Mouse (Mus musculus) heart, adult 2 months (tissue): ENCODE results near the gene Atp2a3. TPM values are rescaled to one million over a fixed set of nuclear protein-coding genes. Genes with fewer than 3 reads are reported as not detected.

ENCODE experiments used
- DNase-seq, 2 experiments: peaks; one replicate each; pipeline ENCODE4 v3.0.0; 2021
- H3K27ac ChIP-seq: fragments of 200-600 bp; 2 replicates; pipeline ENCODE4 v1.8.1; 2022
- H3K27me3 ChIP-seq: fragments of 200-500 bp; 2 replicates; pipeline ENCODE4 v1.6.1; 2012; ENCODE audit warnings: mild to moderate bottlenecking, low read length, inconsistent platforms, mixed read lengths; ENCODE audit not compliant: control insufficient read depth, insufficient read depth
- H3K36me3 ChIP-seq: fragments of 200-500 bp; 2 replicates; pipeline ENCODE4 v1.6.1; 2012; ENCODE audit warnings: low read length, inconsistent platforms; ENCODE audit not compliant: control insufficient read depth, insufficient read depth
- H3K4me1 ChIP-seq: fragments of 200-500 bp; 2 replicates; pipeline ENCODE4 v1.6.1; 2011; ENCODE audit warnings: low read length; ENCODE audit not compliant: control insufficient read depth, insufficient read depth
- H3K4me3 ChIP-seq: fragments of 200-600 bp; 2 replicates; pipeline ENCODE4 v1.8.1; 2022
- H3K79me2 ChIP-seq: fragments of 200-500 bp; replicated peaks from 2 replicates; pipeline ENCODE4 v1.6.1; 2012; ENCODE audit warnings: mild to moderate bottlenecking, inconsistent platforms, low read length, moderate library complexity, mixed read lengths; ENCODE audit not compliant: control insufficient read depth, insufficient read depth
- H3K9ac ChIP-seq: fragments of 200-500 bp; 2 replicates; pipeline ENCODE4 v1.6.1; 2012; ENCODE audit warnings: low read depth, mild to moderate bottlenecking, control low read depth, inconsistent platforms, low read length, mixed read lengths
- CTCF ChIP-seq: fragments of 200-600 bp; IDR thresholded peaks from 2 replicates; pipeline ENCODE4 v1.8.1; 2022; ENCODE audit warnings: antibody characterized with exemption, mild to moderate bottlenecking, moderate library complexity
- EP300 ChIP-seq: fragments of 200-500 bp; IDR thresholded peaks from 2 replicates; pipeline ENCODE4 v1.6.1; 2011; ENCODE audit warnings: low read depth, low read length, control low read depth; ENCODE audit not compliant: insufficient read depth
- POLR2A ChIP-seq: fragments of 200-500 bp; IDR thresholded peaks from 2 replicates; pipeline ENCODE4 v1.6.1; 2011; ENCODE audit warnings: mild to moderate bottlenecking, low read depth, low read length, control low read depth; ENCODE audit not compliant: insufficient read depth
- WGBS: fragments of 180-500 bp; shearing (Covaris S2); methylation state at CpG from one replicate; pipeline ENCODE4 v1.1.7; 2018; 5-methylcytosine and 5-hydroxymethylcytosine counted together
- intact Hi-C: fragments of 180-260 bp; cut with DNase I; formaldehyde crosslinking; loops from one replicate; pipeline ENCODE4 v1.15.1; 2025
- polyA plus RNA-seq: library from polyadenylated mRNA; depleted of rRNA; stranded (reverse); fragments of >200 nt; gene quantifications from 2 replicates; pipeline ENCODE4 v1.2.3, GENCODE M21; 2012
- total RNA-seq, 2 experiments: library from RNA; stranded (reverse); gene quantifications; 2 replicates each; pipeline ENCODE4 v1.2.3; 2021

Gene Atp2a3
- total and polyA plus RNA-seq, 3 experiments: 10.9 to 17.3 (median 14.5) TPM

- no peak overlapping the region for H3K27ac ChIP-seq
- H3K79me2 ChIP-seq: no peaks in the 10 kb centered on the region
- H3K4me3 ChIP-seq: peak overlapping the region; percentile 50
- no peak overlapping the region for H3K9ac ChIP-seq
- no peak for DNase-seq
- TF ChIP-seq CTCF (no peak), POLR2A (no peak), EP300 (no peak)
- intact Hi-C loops: no loop called here
- H3K4me1 ChIP-seq: peaks cover under 1% of the 10 kb centered on the region
- H3K36me3 ChIP-seq: no peaks in the 10 kb centered on the region
- 31% methylated on average over 15 of the region's 15 CpGs for WGBS
- no peaks in the 10 kb centered on the region for H3K27me3 ChIP-seq
Measured at GRCm38 (mm10) chr11:72960723-72961071, 272 bp upstream of the Atp2a3 start.

GRCm38 (mm10) chr11:72962378-72962777 lies 1.4 kb downstream of the Atp2a3 start:
- DNase-seq: no peak
- no peaks in the 10 kb centered on the region for H3K36me3 ChIP-seq
- no peaks in the 10 kb centered on the region for H3K27me3 ChIP-seq
- no peaks in the 10 kb centered on the region for H3K4me1 ChIP-seq
- H3K79me2 ChIP-seq: no peaks in the 10 kb centered on the region
- no peak overlapping the region for H3K4me3 ChIP-seq
- H3K9ac ChIP-seq: no peak overlapping the region
- no peak for TF ChIP-seq CTCF
- no peak for TF ChIP-seq EP300
- TF ChIP-seq POLR2A: no peak
- H3K27ac ChIP-seq: no peak overlapping the region
- intact Hi-C loops: no loop called here
- WGBS: 87% methylated on average over 2 of the region's 2 CpGs

- Histone ChIP-seq H3K79me2 (no peaks in the 10 kb centered on the region), H3K36me3 (no peaks in the 10 kb centered on the region), H3K27ac (no peak overlapping the region), H3K9ac (no peak overlapping the region), H3K4me1 (no peaks in the 10 kb centered on the region), H3K27me3 (no peaks in the 10 kb centered on the region), H3K4me3 (no peak overlapping the region)
- WGBS: 53% methylated on average over 7 of the region's 7 CpGs
- TF ChIP-seq CTCF: no peak
- no peak for TF ChIP-seq POLR2A
- no peak for TF ChIP-seq EP300
- peak in 1 of 2 experiments; percentile 24 for DNase-seq
- intact Hi-C loops: no loop called here
Measured at GRCm38 (mm10) chr11:72963058-72963788, 2.3 kb downstream of the Atp2a3 start.

GRCm38 (mm10) chr11:72963789-72964294 lies 2.9 kb downstream of the Atp2a3 start:
- Histone ChIP-seq H3K4me3 (no peak overlapping the region), H3K27me3 (no peaks in the 10 kb centered on the region), H3K4me1 (no peaks in the 10 kb centered on the region), H3K79me2 (no peaks in the 10 kb centered on the region), H3K36me3 (no peaks in the 10 kb centered on the region), H3K9ac (no peak overlapping the region), H3K27ac (no peak overlapping the region)
- TF ChIP-seq CTCF (no peak), EP300 (no peak), POLR2A (no peak)
- 78% methylated on average over 3 of the region's 3 CpGs for WGBS
- intact Hi-C loops: no loop called here
- no peak for DNase-seq

GRCm38 (mm10) chr11:72974995-72975503 lies 14.1 kb downstream of the Atp2a3 start:
- no peak overlapping the region for H3K4me3 ChIP-seq
- H3K36me3 ChIP-seq: no peaks in the 10 kb centered on the region
- H3K9ac ChIP-seq: no peak overlapping the region
- WGBS: 82% methylated on average over 13 of the region's 13 CpGs
- H3K79me2 ChIP-seq: no peaks in the 10 kb centered on the region
- intact Hi-C loops: no loop called here
- H3K27ac ChIP-seq: no peak overlapping the region
- TF ChIP-seq EP300 (no peak), CTCF (no peak)
- H3K4me1 ChIP-seq: no peaks in the 10 kb centered on the region
- no peaks in the 10 kb centered on the region for H3K27me3 ChIP-seq
- DNase-seq: no peak

GRCm38 (mm10) chr11:72982516-72982915 lies 21.5 kb downstream of the Atp2a3 start:
- WGBS: 89% methylated on average over 9 of the region's 9 CpGs
- Histone ChIP-seq H3K79me2 (no peaks in the 10 kb centered on the region), H3K9ac (no peak overlapping the region), H3K27ac (no peak overlapping the region), H3K4me3 (no peak overlapping the region), H3K4me1 (peaks cover 5% of the 10 kb centered on the region), H3K27me3 (no peaks in the 10 kb centered on the region), H3K36me3 (no peaks in the 10 kb centered on the region)
- no peak for DNase-seq
- intact Hi-C loops: no loop called here
- TF ChIP-seq EP300: no peak
- TF ChIP-seq CTCF: no peak
- TF ChIP-seq POLR2A: no peak
